Mouse (Mus musculus) E14TG2a.4 (cell line): ENCODE measurements around the gene Dusp18.

Source experiments
- CTCF ChIP-seq: conservative IDR thresholded peaks from 2 replicates; pipeline ENCODE4 v1.5.1; 2014; ENCODE audit warnings: low read length
- NANOG ChIP-seq: IDR thresholded peaks from 2 replicates; pipeline ENCODE4 v1.6.1; 2014; ENCODE audit warnings: borderline replicate concordance, low read length, mixed read lengths

GRCm38 (mm10) chr11:3854156-3854555 is 40.9 kb upstream of the Dusp18 start:
- TF ChIP-seq CTCF (no peak), NANOG (no peak)
